Mouse (Mus musculus) heart, postnatal 0 days (tissue): ENCODE results near the gene Serpinh1. TPM values are rescaled to one million over a fixed set of nuclear protein-coding genes. Genes with fewer than 3 reads are reported as not detected.
A peak's percentile ranks its signal among the peaks of the same experiment; 100 is the strongest.
"Not testable (repeated sequence)": the region's sequence is repeated elsewhere in the genome, so short reads cannot be mapped to it uniquely, and the experiment has no call there.

Source experiments
- ATAC-seq: fragments of 200-750 bp; cut with Nextera tagmentation; 2 replicates; pipeline ENCODE4 v1.8.0; 2017; ENCODE audit warnings: low read depth, moderate number of reproducible peaks, moderate library complexity; ENCODE audit not compliant: insufficient read depth
- DNase-seq: peaks from one replicate; pipeline ENCODE4 v3.0.0-alpha.2; 2016; ENCODE audit warnings: low spot score
- H3K27ac ChIP-seq: fragments of 300-500 bp; sonication (generic); 2 replicates; pipeline ENCODE4 v1.5.1; 2014; ENCODE audit warnings: low read depth, mild to moderate bottlenecking
- H3K27me3 ChIP-seq: fragments of 300-500 bp; sonication (generic); 2 replicates; pipeline ENCODE4 v1.6.1; 2014; ENCODE audit warnings: low read length, mixed read lengths; ENCODE audit not compliant: control insufficient read depth, insufficient read depth
- H3K36me3 ChIP-seq: fragments of 300-500 bp; sonication (generic); replicated peaks from 2 replicates; pipeline ENCODE4 v1.6.1; 2014; ENCODE audit warnings: low read length, mixed read lengths; ENCODE audit not compliant: control insufficient read depth, insufficient read depth
- H3K4me1 ChIP-seq: fragments of 300-500 bp; sonication (generic); 2 replicates; pipeline ENCODE4 v1.6.1; 2014; ENCODE audit warnings: antibody characterized with exemption; ENCODE audit not compliant: control insufficient read depth, insufficient read depth
- H3K4me2 ChIP-seq: fragments of 300-500 bp; sonication (generic); 2 replicates; pipeline ENCODE4 v1.6.1; 2014; ENCODE audit warnings: low read depth, mild to moderate bottlenecking, low read length, moderate library complexity
- H3K4me3 ChIP-seq: fragments of 300-500 bp; sonication (generic); 2 replicates; pipeline ENCODE4 v1.5.1; 2014; ENCODE audit warnings: low read depth, low read length
- H3K9ac ChIP-seq: fragments of 300-500 bp; sonication (generic); replicated peaks from 2 replicates; pipeline ENCODE4 v1.6.1; 2014; ENCODE audit warnings: low read depth, low read length, mixed read lengths
- H3K9me3 ChIP-seq: fragments of 300-500 bp; sonication (generic); replicated peaks from 2 replicates; pipeline ENCODE4 v1.6.1; 2016; ENCODE audit warnings: low read length; ENCODE audit not compliant: control insufficient read depth
- CTCF ChIP-seq: IDR thresholded peaks from 2 replicates; pipeline ENCODE4 v1.5.1; 2016; ENCODE audit warnings: antibody characterized with exemption, control low read depth, low read depth
- EP300 ChIP-seq: IDR thresholded peaks from 2 replicates; pipeline ENCODE4 v1.6.1; 2016; ENCODE audit warnings: antibody characterized with exemption, low read depth
- WGBS: fragments of 180-500 bp; shearing (Covaris S2); extraction: QIAGEN DNeasy Blood & Tissue Kit; methylation state at CpG from one replicate; pipeline ENCODE4 v1.1.7; 2014; 5-methylcytosine and 5-hydroxymethylcytosine counted together
- polyA plus RNA-seq: library from polyadenylated mRNA; unstranded; fragments of >200 nt; fragmentation: Nextera tagmentation; extraction: Ambion mirVana; gene quantifications from 2 replicates; pipeline ENCODE4 v1.2.1, GENCODE M21; 2015
- total RNA-seq: library from RNA; depleted of rRNA; stranded (reverse); fragments of >200 nt; gene quantifications from 2 replicates; pipeline ENCODE4 v1.2.3, GENCODE M21; 2014; ENCODE audit warnings: low replicate concordance

Serpinh1 gene
- total and polyA plus RNA-seq, 2 experiments from 2014 or later: 522 to 811 TPM

DNA sequence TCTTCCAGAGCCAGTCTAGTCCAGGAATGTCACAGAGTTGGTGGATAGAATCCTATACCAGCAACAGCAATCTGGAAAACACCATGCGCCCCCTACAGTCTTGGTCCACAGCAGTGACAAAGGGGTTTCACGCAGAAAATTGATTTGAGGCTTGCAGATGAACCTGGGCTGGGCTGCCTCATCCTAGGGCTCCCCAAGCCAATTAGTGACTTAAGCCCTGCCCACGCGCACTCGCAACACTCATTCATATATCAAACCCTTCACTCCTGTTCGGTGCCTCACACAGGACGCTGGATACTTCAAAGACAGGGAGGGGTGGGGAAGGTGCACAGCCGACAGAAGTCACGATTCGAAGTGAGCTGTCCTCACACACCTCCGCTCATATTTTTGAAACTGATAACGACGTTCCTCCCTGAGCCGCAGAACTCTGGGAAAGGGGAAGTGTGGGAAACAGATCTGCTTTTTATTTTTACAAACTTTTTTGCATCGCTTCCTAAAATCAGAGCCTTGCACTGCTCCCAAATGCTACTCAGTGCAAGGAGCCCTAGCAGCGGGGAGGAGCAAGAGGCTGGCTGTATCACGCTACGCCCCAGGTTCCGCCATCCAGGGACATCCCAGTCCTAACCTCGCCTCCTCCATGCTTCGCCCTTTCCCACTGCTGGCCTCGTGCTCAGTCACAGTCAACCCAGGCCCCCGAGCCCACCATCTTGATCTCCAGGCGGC lies 27.6 kb upstream of the Serpinh1 start:
- peak; percentile 14 for DNase-seq
- WGBS: 1% methylated on average over 24 of the region's 24 CpGs
- H3K4me1 ChIP-seq: peaks cover 45% of the 10 kb centered on the region

DNA sequence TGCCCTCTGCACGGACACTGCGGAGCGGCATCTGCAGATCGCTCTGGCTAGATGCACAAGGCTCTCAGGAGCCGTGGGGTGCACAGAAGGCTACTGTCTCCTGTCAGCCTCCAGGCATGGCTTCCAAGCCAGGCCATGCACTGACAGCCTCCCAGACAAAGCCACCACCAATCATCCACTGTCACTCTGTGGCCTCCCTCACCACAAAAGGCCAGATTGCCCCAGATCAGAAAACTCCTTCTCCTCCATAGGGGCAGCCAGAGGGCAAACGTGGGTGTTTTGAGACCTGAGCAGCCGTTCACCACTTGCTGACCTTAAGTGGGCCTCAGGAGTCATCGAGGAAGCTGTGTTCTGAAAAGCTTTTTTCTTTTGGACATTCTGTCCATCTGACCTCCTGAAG lies 25.8 kb upstream of the Serpinh1 start:
- H3K27me3 ChIP-seq: no peaks in the 10 kb centered on the region
- no peaks in the 10 kb centered on the region for H3K9me3 ChIP-seq
- no peak overlapping the region for H3K4me2 ChIP-seq
- H3K4me3 ChIP-seq: no peak overlapping the region
- H3K27ac ChIP-seq: no peak overlapping the region
- no peak for TF ChIP-seq EP300
- TF ChIP-seq CTCF: no peak
- WGBS: 46% methylated on average over 8 of the region's 8 CpGs
- DNase-seq: no peak
- H3K4me1 ChIP-seq: peaks cover 29% of the 10 kb centered on the region
- no peaks in the 10 kb centered on the region for H3K36me3 ChIP-seq
- ATAC-seq: no peak
- H3K9ac ChIP-seq: peak overlapping the region; percentile 3; the same call in 1 of the 2 replicates

More for the DNA sequence above, 27.6 kb upstream of the Serpinh1 start:
- no peaks in the 10 kb centered on the region for H3K27me3 ChIP-seq
- peak overlapping the region; percentile 79 for H3K9ac ChIP-seq
- no peaks in the 10 kb centered on the region for H3K9me3 ChIP-seq
- H3K4me2 ChIP-seq: peak overlapping the region; percentile 82
- H3K36me3 ChIP-seq: no peaks in the 10 kb centered on the region
- H3K4me3 ChIP-seq: peak overlapping the region; percentile 68
- TF ChIP-seq CTCF (peak; percentile 43), EP300 (no peak)
- H3K27ac ChIP-seq: peak overlapping the region; percentile 81
- ATAC-seq: peak; percentile 28

DNA sequence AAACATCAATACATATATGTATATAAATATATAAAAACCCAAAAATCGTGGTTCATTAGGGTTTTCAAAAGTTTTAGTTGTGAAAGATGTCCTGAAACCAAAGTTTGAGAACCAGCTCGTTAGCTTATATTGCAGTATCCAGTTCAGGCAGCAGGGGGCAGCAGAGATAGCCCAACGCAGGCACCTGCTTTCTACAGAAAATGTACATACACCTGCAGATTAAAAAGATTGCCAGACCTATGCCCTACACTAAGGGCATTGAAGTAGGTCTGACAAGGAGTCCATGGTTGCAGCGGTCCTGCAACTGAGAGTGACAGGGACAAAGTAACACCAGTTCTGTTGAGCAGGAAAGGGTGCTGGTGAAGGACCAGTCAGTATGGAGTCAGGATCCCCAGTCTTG lies 22.4 kb upstream of the Serpinh1 start:
- H3K36me3 ChIP-seq: no peaks in the 10 kb centered on the region
- ATAC-seq (no peak), DNase-seq (peak; percentile 42)
- no peaks in the 10 kb centered on the region for H3K27me3 ChIP-seq
- H3K9ac ChIP-seq: no peak overlapping the region
- H3K4me3 ChIP-seq: no peak overlapping the region
- H3K4me1 ChIP-seq: peaks cover 9% of the 10 kb centered on the region; the same call in 1 of the 2 replicates
- H3K9me3 ChIP-seq: no peaks in the 10 kb centered on the region
- TF ChIP-seq EP300 (no peak), CTCF (peak; percentile 81)
- WGBS: 7% methylated on average over 4 of the region's 4 CpGs
- no peak overlapping the region for H3K4me2 ChIP-seq
- no peak overlapping the region for H3K27ac ChIP-seq

DNA sequence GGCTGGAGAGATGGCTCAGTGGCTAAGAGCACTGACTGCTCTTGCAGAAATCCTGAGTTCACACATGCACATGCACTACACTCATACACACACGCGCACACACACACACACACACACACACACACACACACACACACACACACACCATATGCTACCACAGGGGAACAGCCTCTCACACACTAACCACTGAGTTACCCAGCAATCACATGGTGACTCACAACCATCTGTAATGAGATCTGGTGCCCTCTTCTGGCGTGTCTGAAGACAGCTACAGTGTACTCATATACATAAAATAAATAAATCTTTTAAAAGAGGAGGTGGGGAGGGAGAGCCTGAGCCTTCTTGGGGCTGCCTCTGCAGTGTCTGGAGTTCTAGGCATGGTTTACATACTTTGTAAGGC lies 21.3 kb upstream of the Serpinh1 start:
- H3K4me3 ChIP-seq, H3K27me3 ChIP-seq, H3K27ac ChIP-seq, DNase-seq, H3K4me1 ChIP-seq, H3K4me2 ChIP-seq, H3K9me3 ChIP-seq, H3K36me3 ChIP-seq, H3K9ac ChIP-seq, ATAC-seq: not testable (repeated sequence)
- peak; percentile 33 for TF ChIP-seq CTCF
- 62% methylated on average over 3 of the region's 3 CpGs for WGBS

DNA sequence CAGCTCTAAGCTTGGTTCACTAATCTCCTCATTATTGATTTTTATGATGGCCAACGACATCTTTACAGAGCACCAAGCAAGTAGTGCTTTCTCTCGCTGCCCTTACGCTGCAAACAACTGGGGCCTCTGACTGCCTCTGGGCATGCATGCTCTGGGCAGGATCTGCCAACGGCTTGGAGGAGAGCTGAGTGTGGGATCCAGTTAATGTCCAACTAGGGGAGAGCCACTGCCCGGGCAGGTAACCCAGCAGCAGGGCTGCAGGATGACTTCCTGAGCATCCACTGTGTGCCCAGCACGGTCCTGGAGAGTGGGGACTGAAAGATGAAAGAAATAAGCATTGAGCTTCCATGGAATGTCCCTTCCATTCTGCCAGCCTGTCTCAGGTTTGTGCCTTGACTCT lies 13.7 kb upstream of the Serpinh1 start:
- DNase-seq (no peak), ATAC-seq (no peak)
- Histone ChIP-seq H3K4me1 (no peaks in the 10 kb centered on the region), H3K9me3 (no peaks in the 10 kb centered on the region), H3K27me3 (no peaks in the 10 kb centered on the region), H3K9ac (no peak overlapping the region), H3K36me3 (no peaks in the 10 kb centered on the region), H3K4me2 (no peak overlapping the region), H3K4me3 (no peak overlapping the region), H3K27ac (no peak overlapping the region)
- 64% methylated on average over 6 of the region's 6 CpGs for WGBS
- no peak for TF ChIP-seq EP300
- no peak for TF ChIP-seq CTCF

DNA sequence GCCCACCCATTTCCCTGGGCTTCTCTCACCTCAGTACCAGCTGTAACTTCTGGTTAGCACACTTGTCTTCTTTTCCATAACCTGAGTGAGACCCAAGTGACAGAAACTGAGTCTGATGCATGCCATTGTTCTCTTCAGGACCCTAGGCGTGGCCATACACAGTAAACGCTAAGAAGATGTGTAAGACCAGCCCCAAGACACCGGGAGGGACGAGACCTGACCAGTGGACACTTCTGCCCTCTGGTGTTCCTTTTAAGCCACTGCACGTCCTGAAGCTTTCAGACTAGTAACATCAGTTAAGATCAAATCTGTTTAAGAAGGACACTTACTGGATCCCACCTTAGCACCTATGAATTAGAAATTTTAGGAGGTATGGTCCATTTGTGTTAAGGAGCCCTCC lies 12.0 kb upstream of the Serpinh1 start:
- WGBS: 0% methylated on average over 5 of the region's 5 CpGs
- DNase-seq: peak; percentile 81
- TF ChIP-seq EP300 (no peak), CTCF (peak; percentile 98)

More for the DNA sequence above, 12.0 kb upstream of the Serpinh1 start:
- H3K4me1 ChIP-seq: peaks cover 7% of the 10 kb centered on the region
- no peak overlapping the region for H3K9ac ChIP-seq
- H3K36me3 ChIP-seq: no peaks in the 10 kb centered on the region
- no peak for ATAC-seq
- no peaks in the 10 kb centered on the region for H3K9me3 ChIP-seq
- no peaks in the 10 kb centered on the region for H3K27me3 ChIP-seq
- H3K4me3 ChIP-seq: no peak overlapping the region
- no peak overlapping the region for H3K4me2 ChIP-seq
- no peak overlapping the region for H3K27ac ChIP-seq
